Mouse (Mus musculus): ENCODE measurements around the gene Ncam1. TPM values are rescaled to one million over a fixed set of nuclear protein-coding genes. Genes with fewer than 3 reads are reported as not detected.

The Ncam1 gene
- 0.47 TPM for total RNA-seq (2023)

DNA sequence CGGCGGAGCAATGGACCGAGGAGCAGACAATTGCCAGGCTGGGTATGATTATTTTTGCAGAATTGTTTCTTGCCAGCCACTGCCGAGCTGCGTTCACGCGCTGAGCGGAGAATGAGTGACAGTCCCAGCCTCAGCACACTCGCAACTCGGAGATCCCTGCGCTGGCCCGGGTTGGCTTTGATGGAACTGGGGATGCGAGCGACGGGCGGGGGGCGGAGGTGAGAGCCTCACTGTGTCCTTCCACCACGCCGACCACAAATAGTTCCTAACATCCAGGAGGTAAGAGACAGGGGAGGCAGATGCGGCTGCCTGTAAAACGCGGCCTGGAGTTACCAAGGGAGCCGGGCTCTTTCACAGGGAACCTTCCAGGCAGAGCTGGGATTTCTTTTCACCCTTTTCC lies at the start of gene Ncam1:
Gene Ncam1, minus strand, starts transcription at position 120 of the 400 bp plus-strand sequence.

DNA sequence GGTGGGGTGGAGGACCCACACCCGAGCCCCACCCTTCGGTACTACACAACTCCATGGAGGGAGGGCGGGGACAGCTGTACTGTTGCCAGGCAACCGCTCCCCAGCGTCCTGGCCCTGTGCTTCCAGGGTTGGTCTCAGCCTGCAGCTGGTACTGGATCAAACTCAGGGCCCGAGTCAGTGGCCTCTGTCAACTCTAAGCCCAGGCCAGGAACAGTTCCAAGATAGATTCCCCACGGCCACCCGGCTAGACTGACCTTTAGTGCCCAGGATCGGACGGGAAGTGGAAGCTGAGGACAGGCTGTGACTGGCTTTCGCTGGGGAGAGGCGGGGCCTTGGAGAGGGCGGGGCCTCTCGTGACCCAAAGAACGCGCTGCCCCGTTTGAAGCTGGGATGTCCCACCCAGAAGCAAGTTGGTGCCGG lies 312.8 kb downstream of the Ncam1 start, which contains the start of gene Ttc12:
Gene Ttc12, minus strand, starts transcription at position 334 of the 420 bp plus-strand sequence.

Data from CD4-positive naive resting alpha-beta T cell, adult 57 days (primary cell).